Mouse (Mus musculus): ENCODE measurements around the gene Nupr1l. TPM values are rescaled to one million over a fixed set of nuclear protein-coding genes. Genes with fewer than 3 reads are reported as not detected.
"Not testable (repeated sequence)": the region's sequence is repeated elsewhere in the genome, so short reads cannot be mapped to it uniquely, and the experiment has no call there.

Nupr1l gene
- polyA plus RNA-seq, 2 experiments from 2014 or later: not detected

- ATAC-seq: no peak
These were observed 9.8 kb downstream of the Nupr1l start for GRCm38 (mm10) chr5:129918065-129918651.

DNA sequence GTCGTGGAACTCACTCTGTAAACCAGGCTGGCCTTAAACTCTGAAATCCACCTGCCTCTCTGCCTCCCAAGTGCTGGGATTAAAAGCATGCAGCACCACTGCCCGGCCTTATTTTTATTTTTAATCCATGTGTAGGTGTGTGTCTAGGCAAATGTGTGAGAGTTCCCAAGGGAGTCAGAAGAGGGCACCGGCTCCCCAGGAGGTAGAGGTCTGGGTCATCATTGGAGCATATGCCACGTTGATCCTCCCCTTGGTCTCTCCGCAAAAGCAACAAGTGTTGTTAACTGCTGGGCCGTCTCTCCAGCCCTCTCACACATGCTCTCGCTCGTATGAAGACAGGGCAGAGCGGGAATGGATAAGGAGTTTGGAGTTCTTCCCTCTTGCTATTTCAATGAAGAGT is 10.4 kb downstream of the Nupr1l start:
- ATAC-seq: no peak

GRCm38 (mm10) chr5:129919320-129919719 is 11.0 kb downstream of the Nupr1l start:
- ATAC-seq: no peak

DNA sequence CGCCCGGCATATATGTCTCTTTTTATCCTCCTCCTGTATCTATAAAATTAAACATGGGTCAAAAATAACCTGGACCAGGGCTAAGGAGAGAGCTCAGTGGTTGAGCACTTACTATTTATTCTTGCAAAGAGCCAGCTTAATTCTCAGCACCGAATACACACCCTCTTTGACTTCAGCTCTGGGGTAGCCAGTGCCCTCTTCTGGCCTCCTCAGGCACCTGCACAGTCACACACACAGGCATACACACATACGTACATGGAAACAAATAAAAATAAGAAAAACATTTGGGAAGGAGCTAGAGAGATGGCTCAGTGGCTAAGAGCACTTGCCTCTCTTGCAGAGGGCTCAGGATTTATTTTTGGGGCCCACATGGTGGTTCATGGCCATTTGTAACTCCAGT is 13.6 kb downstream of the Nupr1l start:
- ATAC-seq: no peak

GRCm38 (mm10) chr5:129924820-129925452 is 16.6 kb downstream of the Nupr1l start:
- ATAC-seq: no peak

GRCm38 (mm10) chr5:129925933-129926332 is 17.6 kb downstream of the Nupr1l start:
- ATAC-seq: no peak

GRCm38 (mm10) chr5:129929924-129930855 is 21.9 kb downstream of the Nupr1l start:
- ATAC-seq: no peak

DNA sequence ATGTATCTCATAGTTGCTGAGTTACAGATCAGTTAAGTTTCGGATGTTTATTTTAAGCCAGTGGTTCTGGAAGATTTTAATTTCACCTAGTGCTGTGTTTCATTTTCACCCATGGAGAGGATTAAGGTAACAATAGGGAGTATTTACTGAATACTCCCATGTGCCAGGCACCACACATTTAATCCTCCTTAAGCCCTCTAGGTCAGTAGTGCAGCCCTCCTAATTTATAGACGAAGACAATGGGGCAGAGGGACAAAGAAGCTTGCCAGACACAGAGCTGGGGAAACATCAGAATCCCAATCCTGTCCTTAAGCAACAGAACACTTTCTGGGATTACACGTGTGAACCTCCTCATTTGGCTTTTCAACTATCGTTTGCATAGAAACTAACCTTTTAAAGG is 28.6 kb downstream of the Nupr1l start:
- ATAC-seq: no peak

DNA sequence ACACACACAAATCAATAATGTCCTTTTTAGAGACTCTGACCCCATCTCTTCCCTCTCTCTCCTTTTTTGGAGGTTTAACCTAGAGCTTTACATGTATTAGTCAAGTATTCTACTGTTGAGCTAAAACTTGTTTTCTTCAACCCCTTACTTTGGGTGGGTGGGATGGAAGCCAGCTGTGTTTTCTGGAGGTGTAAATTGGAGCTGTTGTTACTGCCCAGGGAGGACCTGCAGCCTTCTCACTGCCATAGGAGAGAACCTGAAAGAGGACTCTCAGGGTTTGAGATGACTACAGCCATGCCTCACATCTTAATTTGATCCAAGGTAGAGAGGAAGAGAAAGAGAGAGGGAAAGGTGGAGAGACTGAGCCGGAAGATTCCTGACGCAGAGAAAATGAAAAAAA is 31.9 kb downstream of the Nupr1l start:
- ATAC-seq: no peak

DNA sequence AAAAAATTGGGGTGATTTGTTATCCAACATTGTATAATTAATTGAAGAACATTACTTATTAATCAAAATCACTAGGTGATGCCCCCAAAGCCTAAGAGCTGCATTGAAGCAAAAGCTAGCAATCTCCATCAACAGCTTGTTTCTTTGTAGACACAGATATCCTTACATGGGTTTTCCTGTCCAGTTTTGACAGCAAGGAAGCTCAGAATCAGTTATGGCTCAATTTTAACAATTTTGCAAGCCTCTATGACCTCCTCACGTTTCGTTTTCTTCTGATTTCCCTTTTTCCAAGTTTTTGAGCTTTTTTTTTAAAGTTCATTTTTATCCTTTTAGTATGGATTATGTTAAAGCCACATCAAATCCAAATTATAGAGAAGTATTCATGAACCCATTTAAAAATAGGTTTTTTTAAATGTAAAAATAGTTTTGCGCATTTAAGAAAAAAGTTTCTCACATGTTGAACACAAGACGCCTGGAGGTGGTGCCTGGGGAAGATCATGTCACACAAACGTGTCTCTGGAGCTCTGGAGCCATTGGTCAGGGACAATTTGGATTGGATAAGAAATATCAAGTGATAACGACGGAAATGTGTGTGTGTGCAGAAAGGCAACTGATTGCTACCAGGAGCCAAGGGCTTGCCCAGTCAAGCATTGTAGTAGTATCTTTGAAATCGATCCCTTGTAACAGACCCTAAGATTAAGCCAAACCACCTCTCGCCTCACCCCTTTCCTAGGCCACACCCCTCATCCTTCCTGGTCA is 32.6 kb downstream of the Nupr1l start:
- no peak for ATAC-seq

DNA sequence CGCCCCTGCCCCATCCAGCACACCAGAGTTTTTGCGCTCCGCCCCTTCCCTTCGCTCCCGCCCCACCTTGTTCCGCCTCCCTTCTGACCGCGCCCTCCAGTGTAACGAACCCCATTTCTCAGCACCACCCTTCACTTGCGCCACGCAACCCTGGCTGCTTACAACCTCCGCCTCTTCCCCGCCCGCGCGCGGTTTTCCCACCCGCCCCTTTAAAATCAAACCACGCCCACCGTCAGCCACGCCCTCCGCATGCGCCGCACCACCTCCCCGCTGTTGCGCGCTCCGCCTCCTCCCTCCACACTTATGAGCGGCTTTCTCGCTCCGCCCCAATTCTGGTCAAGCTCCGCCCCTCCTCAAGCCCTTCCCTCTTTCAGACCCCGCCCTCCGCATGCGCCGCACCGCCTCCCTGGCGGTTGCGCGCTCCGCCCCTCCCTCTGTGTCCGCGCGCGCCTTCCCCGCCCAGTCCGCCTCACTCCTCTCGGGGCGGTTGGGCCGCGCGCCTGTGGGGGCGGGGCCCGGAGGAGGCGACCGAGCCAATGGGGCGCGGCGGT is 33.2 kb downstream of the Nupr1l start, which contains the start of gene Vkorc1l1:
Vkorc1l1 (plus strand) TSS at position 476 of the 551 bp plus-strand sequence.
- peak; percentile 93 for ATAC-seq

DNA sequence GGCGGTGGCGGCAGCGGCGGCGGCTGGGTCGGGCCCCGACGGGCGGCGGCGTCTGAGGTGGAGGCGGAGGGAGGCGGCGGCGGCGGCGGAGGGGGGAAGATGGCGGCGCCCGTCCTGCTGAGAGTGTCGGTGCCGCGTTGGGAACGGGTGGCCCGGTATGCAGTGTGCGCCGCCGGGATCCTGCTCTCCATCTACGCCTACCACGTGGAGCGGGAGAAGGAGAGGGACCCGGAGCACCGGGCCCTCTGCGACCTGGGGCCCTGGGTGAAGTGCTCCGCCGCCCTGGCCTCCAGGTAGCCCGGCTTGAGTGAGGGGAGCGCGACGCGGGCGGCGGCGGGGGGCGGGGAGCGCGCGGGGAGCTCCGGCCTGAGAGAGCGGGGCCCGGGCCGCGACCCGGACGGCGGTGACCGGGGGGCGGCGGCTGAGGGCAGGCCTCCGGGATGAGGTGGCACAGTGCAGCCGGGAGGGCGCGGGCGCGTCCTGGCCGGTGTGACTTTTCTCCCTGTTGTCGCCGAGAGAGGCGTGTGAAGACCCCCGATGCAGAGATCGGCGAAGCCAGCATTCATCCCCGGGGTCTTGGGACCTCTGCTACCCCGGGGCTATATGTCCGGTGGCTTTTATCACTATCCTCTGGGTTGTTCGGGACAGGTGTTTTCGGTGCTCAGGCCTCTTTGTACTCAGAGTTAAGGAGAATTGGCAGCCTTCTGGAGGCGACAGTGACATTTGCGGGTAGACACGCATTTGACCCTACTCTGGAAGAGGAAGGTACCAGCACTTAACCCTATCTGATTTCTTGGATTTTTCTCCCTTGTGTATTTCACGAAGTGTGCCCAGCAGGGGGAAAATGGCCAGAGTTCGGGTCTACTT is 34.0 kb downstream of the Nupr1l start:
- ATAC-seq: not testable (repeated sequence)

GRCm38 (mm10) chr5:129943402-129943801 is 35.1 kb downstream of the Nupr1l start:
- no peak for ATAC-seq

DNA sequence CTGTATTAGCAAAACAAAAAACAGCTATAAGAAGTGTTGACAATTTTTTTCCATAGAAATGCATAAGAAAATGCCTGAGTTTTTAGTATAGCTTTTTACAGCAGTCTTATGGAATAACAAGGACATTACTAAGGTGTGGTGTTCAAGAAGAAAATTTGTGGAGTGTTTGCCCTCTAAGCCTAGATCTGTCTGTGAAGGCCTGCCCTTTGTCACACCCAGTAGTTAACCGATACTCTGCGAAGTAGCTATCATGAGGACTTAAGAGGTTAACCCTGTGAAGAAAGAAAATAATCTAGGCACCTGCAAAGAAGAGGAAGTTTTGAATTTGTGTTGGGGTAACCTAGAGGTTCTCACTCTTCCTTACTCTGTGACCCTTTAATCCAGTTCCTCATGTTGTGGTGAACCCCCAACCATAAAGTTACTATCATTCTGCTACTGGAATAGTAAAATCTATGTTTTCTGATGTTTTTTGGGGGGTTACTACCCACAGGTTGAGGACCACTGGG is 39.2 kb downstream of the Nupr1l start:
- ATAC-seq: no peak

- no peak for ATAC-seq
These were observed 43.8 kb downstream of the Nupr1l start for GRCm38 (mm10) chr5:129952143-129952542.

DNA sequence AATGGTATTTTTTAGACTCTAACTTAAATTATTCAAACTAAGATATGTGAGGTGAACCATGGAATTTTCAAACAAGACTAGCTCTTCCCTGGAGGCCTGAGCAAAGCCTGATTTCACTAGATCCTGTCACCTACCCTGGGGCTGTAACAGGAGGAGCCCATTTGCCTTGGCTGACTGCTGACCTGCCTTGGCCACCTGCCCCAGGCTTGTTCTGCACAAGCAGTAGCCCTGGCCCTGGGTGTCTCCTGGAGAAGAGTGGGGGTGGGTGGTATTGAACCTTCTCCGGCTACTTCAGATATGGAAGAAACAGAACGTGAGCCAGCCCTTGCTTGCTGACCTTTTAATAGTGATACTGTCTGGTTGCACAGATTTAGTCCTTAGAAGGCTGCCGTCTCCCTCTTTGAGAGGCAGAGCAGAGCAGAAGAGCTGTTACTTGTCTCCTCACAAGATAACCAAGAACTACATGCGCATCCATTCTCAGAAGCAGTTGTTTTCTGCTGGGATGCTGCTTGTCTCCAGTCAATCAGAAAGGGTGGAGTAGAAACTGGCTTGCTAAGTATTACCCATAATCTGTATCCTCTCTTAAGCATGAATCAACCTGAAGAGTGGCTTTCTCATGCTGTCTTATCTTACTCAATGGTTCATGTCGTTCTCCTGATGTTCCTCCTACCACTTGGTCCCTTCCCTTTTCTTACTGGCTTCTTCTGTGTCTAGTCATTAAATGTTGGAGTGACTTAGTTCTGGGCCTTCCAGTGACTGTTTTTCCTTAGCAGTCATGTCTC is 46.3 kb downstream of the Nupr1l start:
- no peak for ATAC-seq

GRCm38 (mm10) chr5:129955792-129956191 is 47.5 kb downstream of the Nupr1l start:
- no peak for ATAC-seq

DNA sequence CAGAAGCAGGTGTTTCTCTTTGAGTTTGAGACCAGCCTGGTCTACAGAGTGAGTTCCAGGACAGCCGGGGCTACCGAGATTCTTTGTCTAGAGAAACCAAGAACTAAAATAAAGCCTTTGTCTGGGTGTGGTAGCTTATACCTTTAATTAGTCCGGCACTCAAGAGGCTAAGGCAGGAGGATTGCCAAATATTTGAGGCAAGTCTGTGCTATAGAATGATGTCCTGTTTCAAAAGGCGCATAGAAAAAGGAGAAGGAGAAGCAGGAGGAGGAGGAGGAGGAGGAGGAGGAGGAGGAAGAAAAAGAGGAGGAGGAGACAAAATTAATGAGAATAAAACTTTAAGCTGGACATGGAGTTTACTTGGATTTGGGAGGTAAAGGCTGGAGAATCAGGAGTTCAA is 54.9 kb downstream of the Nupr1l start:
- ATAC-seq: no peak
